Mouse (Mus musculus): ENCODE results near the gene BC004004.
"Not testable (repeated sequence)": the region's sequence is repeated elsewhere in the genome, so short reads cannot be mapped to it uniquely, and the experiment has no call there.

BC004004 gene

GRCm38 (mm10) chr17:29268682-29269348, at the start of gene BC004004:
Gene BC004004, plus strand, starts transcription at chr17:29268788.
- peak; percentile 96 to 97 for DNase-seq (ENCODE audit: low spot score in 2 of 2)

GRCm38 (mm10) chr17:29220631-29221030, 48.0 kb upstream of the BC004004 start:
- no peak for DNase-seq (ENCODE audit: low spot score in 2 of 2)

GRCm38 (mm10) chr17:29231109-29231508, 37.5 kb upstream of the BC004004 start:
- no peak for DNase-seq (ENCODE audit: low spot score in 2 of 2)

- no peak for DNase-seq (ENCODE audit: low spot score in 2 of 2)
Measured at GRCm38 (mm10) chr17:29236111-29236510, 32.5 kb upstream of the BC004004 start.

GRCm38 (mm10) chr17:29237267-29237771, 31.3 kb upstream of the BC004004 start:
- DNase-seq (ENCODE audit: low spot score in 2 of 2), result no peak

GRCm38 (mm10) chr17:29237772-29238420, 30.7 kb upstream of the BC004004 start, which contains the start of gene Cpne5:
Gene Cpne5, minus strand, starts transcription at chr17:29238167.
- no peak for DNase-seq (ENCODE audit: low spot score in 2 of 2)

- DNase-seq (ENCODE audit: low spot score in 2 of 2), result no peak
Measured at GRCm38 (mm10) chr17:29238421-29238945, 30.1 kb upstream of the BC004004 start.

- no peak for DNase-seq (ENCODE audit: low spot score in 2 of 2)
Measured at GRCm38 (mm10) chr17:29244912-29245311, 23.7 kb upstream of the BC004004 start.

GRCm38 (mm10) chr17:29245725-29246124, 22.9 kb upstream of the BC004004 start:
- no peak for DNase-seq (ENCODE audit: low spot score in 2 of 2)

- peak; percentile 45 to 63 for DNase-seq (ENCODE audit: low spot score in 2 of 2)
Measured at GRCm38 (mm10) chr17:29246602-29247001, 22.0 kb upstream of the BC004004 start.

- peak; percentile 58 to 66 for DNase-seq (ENCODE audit: low spot score in 2 of 2)
Measured at GRCm38 (mm10) chr17:29247881-29248280, 20.7 kb upstream of the BC004004 start.

- peak in 1 of 2 experiments; percentile 46 for DNase-seq (ENCODE audit: low spot score in 2 of 2)
Measured at GRCm38 (mm10) chr17:29249512-29249911, 19.1 kb upstream of the BC004004 start.

- DNase-seq (ENCODE audit: low spot score in 2 of 2), result not testable (repeated sequence)
Measured at GRCm38 (mm10) chr17:29251006-29251405, 17.6 kb upstream of the BC004004 start.

- peak; percentile 69 to 81 for DNase-seq (ENCODE audit: low spot score in 2 of 2)
Measured at GRCm38 (mm10) chr17:29251608-29252390, 16.8 kb upstream of the BC004004 start.

GRCm38 (mm10) chr17:29253236-29253635, 15.4 kb upstream of the BC004004 start:
- DNase-seq (ENCODE audit: low spot score in 2 of 2), result no peak

- peak; percentile 51 to 55 for DNase-seq (ENCODE audit: low spot score in 2 of 2)
Measured at GRCm38 (mm10) chr17:29253684-29254083, 14.9 kb upstream of the BC004004 start.

- not testable (repeated sequence) for DNase-seq (ENCODE audit: low spot score in 2 of 2)
Measured at GRCm38 (mm10) chr17:29254784-29255183, 13.8 kb upstream of the BC004004 start.

- DNase-seq (ENCODE audit: low spot score in 2 of 2), result no peak
Measured at GRCm38 (mm10) chr17:29256507-29256906, 12.1 kb upstream of the BC004004 start.

GRCm38 (mm10) chr17:29257001-29257511, 11.5 kb upstream of the BC004004 start:
- peak; percentile 81 to 84 for DNase-seq (ENCODE audit: low spot score in 2 of 2)

GRCm38 (mm10) chr17:29258025-29258558, 10.5 kb upstream of the BC004004 start:
- DNase-seq (ENCODE audit: low spot score in 2 of 2), result no peak

- DNase-seq (ENCODE audit: low spot score in 2 of 2), result no peak
Measured at GRCm38 (mm10) chr17:29258921-29259320, 9.7 kb upstream of the BC004004 start.

Data from heart, adult 9 months (tissue).